Mouse (Mus musculus) liver, embryonic 14.5 days (tissue): ENCODE results near the gene Znrf1.
A peak's percentile ranks its signal among the peaks of the same experiment; 100 is the strongest.
"Not testable (repeated sequence)": the region's sequence is repeated elsewhere in the genome, so short reads cannot be mapped to it uniquely, and the experiment has no call there.

Source experiments
- CTCF ChIP-seq: IDR thresholded peaks from 2 replicates; pipeline ENCODE4 v1.5.1; 2016; ENCODE audit warnings: antibody characterized with exemption, low read depth, control low read depth
- EP300 ChIP-seq: IDR thresholded peaks from 2 replicates; pipeline ENCODE4 v1.6.1; 2016; ENCODE audit warnings: antibody characterized with exemption, low read depth

DNA sequence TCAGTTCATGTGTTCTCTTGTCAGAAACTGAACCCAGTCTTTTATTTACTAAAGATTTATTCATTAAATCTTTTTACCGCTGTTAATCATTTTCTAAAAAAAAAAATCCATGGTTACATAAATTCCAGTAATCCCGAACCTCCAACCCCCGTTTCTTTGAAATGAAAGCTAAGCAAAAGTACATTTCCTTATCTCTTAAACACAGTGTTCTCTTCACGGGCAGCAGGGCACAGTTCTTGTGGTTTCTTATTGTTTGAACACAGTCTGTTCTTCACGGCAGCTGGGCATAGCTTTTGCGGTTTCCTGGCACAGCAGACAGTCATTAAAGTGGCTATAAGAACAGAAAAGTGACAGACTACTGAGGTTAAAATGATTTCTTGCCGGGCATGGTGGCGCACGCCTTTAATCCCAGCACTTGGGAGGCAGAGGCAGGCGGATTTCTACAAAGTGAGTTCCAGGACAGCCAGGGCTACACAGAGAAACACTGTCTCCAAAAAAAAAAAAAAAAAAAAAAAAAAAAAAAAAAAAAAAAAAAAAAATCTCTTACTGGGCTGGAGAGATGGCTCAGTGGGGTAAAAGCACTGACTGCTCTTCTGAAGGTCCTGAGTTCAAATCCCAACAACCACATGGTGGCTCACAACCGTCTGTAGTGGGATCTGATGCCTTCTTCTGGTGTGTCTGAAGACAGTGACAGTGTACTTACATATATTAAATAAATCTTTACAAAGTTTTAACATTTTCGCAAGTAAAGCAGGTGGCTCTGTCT, 108.6 kb downstream of the Znrf1 start:
- not testable (repeated sequence) for TF ChIP-seq CTCF
- TF ChIP-seq EP300: peak; percentile 59
